Mouse (Mus musculus): ENCODE data around the gene Zfp683.

The Zfp683 gene

DNA sequence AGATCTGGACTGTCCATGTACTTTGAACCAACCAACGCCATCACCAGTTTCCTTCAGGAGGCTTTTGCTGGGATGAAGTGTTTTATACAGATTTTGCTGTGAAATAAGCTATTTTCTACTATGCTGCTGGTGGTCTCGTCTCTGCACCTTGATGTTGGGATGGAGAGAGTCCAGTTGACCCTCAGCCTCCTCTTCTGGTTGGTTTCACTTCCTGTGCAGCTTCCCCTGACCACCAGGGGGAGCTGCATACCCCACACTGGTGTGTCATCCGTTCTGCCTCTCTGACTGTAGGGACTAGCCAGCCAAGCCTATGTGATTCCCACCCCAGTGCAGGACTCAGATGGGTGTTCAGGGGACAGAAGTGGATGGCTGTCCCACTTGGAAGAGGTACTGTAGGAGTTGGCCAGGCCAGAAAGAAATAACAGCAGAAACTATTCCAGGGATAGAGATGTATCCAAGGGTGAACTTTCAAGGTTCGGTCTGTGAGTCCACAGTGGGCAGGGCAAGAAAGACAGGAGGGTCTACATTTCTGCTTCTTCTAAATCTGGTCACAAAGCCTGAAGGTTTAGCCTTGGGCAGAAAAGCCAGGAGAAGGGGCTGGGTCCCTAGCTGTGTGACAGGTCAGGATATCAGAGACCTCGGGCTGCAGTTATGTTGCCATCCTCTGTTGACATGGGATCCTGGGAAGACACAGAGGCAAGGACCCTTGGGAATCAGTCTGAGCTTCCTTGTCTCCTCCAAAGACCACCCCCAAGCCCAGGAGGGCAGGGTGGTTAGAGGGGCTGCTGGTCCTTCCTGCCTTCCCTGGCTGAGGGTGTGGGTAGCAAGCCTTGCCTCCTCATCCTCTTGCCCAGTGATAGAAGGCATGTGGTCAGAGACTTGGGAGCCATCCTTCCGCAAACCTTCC lies 39.0 kb downstream of the Zfp683 start:
- peak; percentile 45 for DNase-seq (ENCODE audit: low spot score)

DNA sequence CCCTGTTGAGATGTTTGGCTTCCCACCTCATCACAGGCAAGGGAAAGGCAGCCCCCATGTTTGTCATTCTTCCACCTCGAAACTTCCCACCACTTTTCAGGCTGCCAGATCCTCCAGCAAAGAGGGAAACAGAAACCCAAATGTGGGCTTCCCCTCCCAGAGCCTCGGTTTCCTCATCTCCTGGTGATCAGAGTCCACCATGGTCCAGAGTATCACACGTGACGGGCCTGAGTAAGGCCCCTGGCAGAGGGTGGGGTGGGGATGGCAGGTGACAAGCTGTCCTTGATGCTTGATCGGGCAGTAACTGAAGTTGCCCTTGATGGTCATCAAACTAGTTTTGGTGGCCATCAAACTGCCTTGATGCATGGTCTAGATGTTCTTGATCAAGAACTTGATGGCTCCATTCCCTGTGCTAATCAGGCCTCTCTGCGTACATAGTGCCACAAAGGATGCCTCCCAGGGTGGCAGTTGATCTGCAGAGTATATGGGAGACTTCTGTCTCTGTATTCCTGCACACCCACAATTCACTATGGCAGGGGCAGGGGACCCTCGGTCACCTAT lies 40.4 kb downstream of the Zfp683 start:
- DNase-seq (ENCODE audit: low spot score), result no peak

DNA sequence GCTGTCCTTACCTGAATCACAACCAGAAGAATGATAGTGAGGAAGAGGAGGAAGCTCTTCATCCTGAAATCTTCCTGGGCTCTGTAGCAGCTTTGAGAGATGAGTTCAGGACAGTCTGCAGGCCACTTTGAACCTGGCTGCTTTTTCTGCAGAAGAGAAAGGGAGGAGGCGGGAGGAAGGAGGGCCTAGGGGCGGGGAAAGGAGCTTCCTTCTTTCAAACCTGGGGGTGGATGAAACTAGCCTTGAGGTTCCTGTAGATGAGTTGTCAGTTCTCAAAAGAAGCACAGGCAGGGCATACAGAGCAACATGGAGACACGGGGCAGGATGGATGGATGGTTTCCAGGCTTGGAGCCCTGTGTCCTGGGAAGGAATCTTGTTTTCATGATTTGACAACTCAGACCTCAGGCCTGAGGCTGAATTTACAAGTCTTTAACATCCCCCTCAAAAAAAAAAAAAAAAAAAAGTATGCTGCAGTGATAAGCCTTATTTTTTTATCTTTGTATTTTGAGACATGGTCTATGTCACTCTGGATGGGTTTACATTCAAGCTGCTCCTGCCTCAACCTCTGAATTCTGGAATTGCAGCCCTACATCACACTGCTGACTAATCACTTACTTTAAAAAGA lies 41.4 kb downstream of the Zfp683 start, which contains the start of gene Cd52:
TSS of gene Cd52 (minus strand) at position 160 of the 625 bp plus-strand sequence.
- no peak for DNase-seq (ENCODE audit: low spot score)

DNA sequence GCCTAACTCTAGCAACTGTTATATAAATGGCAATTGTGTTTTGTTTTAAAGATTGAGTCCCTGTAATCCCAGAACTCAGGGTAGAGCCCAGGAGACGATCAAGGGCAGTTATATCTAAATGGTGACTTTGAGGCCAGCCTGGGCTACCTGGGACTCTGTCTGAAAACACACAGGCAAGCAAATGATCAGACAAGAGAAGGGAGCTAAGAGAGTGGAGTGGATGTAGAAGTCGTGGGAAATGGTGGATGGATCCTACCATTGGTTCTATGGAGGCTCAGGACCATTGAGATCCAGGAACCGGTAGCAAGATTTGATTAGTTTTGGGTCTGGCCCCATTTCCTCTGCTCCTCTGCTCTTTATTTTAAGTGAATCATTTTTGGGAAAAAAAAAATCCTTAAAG lies 42.5 kb downstream of the Zfp683 start:
- DNase-seq (ENCODE audit: low spot score), result no peak

DNA sequence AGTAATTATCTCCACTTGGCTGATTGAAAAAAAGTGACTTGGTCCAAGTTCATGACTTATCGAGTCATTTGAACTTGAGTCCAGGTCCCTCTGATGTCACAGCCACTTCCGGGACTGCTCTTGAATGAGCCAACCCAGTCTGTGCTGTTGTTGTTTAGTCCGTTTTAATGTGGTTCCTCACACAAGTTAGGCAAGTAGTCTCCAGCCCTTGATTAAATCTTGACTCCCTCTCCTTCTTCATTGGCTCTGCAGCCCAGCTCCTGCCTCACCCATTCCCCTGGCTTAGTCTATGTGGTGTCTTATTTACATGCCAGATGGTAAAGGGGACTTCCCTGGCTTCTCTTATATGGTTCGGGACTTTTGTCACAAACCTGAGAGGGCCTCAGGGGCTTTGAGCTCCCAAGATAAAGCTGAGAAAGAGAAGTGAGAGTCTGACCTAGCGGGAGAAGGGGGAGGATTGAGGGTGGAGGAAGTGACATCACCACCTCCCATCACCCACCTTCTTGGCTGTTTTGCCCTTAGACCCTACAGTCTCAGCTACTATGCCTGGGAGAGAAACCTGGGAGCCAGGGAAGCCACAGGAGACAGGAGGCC lies 43.5 kb downstream of the Zfp683 start:
- no peak for DNase-seq (ENCODE audit: low spot score)

DNA sequence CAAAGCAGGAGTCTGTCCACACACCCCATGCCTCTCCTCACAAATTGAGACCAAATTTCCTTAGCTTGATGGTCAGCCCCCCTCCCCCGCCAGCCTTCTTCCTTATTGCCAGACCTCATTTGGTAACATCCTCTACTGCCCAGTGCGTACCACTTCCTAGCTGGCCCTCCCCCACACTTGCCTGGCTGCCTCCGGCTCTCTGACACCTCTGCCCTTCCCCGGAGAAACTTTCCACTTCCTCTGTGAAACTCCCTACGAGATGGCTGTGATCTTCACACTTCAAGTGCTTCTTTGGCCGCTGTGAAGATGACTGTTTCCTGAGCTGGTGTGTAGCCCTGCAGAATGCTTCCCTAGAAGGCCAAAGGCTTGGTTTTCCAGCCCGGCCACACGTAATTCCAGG lies 45.0 kb downstream of the Zfp683 start:
- DNase-seq (ENCODE audit: low spot score), result no peak

DNA sequence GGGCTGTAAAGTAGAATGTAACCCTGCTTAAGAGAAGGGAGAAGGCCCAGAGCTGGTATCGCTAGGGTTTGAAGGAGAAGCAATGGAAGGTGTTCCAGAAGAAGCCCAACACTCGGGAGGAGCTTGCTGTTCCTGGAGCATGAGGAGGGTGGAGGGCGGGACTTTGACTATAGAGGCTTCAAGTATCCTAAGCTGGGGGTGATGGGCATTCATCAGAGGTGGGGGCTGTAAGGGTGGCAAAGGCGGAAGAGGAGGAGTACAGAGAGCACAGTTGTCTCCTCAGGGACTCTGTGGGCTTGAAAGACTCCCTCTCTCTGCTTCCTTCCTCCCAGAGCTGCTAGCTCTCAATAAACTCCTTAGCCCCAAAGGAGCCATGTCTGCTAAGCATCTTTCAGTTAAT lies 46.6 kb downstream of the Zfp683 start:
- DNase-seq (ENCODE audit: low spot score), result no peak

DNA sequence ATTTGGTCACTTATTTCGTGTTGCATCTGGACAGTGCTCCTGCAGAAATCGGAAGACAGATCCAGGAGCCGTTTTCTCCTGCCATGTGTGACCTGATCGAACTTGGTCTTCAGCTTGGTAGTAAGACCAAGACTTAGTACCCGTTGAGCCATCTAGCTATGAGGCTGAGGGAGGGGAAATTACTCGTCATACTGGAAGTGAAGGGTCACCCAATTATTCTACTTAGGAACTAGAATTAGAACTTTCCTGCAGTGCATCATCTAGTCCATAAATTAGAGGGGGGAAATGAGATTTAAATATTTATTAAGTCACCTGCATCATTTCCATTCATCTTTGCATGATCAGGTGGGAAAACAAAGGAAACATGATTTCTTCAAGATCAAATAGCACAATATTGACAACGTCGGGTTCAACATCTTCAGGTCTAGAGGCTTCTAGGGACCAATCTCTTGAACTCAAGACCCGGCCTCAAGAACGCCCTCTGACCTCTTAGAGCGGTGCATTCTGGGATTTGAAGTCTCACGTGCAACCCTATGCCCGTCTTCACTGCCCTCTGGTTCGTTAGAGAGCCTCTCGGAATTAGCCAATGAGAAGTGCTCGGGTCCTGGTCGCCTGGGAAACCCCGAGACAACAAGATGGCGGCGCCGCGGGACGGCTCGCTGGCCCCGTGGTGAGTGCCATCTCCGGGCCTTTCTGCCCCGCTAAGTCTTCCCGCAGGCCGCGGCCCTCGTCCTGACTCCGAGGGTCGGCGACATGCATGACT lies 48.5 kb downstream of the Zfp683 start, which contains the start of gene Ubxn11:
TSS of gene Ubxn11 (plus strand) at position 592 of the 763 bp plus-strand sequence.
- DNase-seq (ENCODE audit: low spot score), result peak; percentile 83

DNA sequence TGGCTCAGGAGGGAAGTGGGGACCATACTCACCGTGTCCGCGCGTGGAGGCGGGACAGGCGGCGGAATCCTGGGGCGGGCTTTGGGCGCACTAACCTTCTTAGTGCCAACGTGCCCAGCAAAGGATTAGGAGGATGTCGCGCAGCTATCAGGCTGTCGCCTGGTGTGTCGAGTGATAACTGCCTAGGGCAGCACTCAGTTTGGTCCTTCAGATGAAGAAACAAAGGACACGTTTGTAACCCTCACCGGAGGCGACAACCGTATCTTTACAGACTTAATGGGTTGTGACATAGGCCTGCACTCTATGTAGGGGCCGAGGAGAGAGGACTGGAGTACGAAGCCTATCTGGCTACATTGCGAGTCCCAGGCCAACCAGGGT lies 49.1 kb downstream of the Zfp683 start:
- no peak for DNase-seq (ENCODE audit: low spot score)

DNA sequence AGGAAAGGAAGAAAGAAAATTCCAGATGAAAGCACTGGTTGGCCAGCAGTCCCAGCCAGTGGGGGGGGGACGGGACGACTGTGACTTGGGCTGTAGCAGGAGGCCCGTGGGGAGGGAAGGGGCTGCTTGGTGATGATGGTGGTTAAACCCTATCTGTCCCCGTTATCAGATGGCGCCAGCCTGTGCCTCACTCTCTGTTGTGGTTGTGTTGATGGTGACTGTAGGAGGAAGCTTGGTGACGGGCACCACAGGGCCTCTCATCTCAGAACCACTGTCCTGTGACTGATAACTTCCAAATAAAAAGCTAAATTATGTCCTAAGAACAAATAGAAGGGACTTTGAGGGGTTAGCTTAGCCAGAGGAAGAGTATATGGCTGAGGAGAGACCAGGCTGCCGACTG lies 52.5 kb downstream of the Zfp683 start:
- DNase-seq (ENCODE audit: low spot score), result no peak

DNA sequence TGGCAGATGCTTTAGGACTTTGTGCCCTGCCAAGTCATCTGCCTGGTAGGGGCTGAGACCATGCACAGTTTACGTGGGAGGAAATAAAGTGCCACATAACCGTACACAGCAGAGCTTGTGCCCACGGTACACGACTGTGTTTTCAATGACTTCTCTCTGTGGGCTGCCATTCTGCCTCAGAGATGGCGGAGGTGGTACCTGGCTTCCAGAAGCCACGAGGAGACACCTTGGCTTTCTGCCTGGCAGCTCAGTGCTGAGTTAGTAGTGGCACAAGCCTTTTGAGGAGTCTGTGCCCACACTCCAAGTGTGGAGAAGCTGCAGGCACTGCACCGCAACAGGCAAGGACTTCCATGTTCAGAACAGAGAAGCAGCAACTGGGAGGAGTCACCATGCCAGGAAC lies 54.1 kb downstream of the Zfp683 start:
- no peak for DNase-seq (ENCODE audit: low spot score)

DNA sequence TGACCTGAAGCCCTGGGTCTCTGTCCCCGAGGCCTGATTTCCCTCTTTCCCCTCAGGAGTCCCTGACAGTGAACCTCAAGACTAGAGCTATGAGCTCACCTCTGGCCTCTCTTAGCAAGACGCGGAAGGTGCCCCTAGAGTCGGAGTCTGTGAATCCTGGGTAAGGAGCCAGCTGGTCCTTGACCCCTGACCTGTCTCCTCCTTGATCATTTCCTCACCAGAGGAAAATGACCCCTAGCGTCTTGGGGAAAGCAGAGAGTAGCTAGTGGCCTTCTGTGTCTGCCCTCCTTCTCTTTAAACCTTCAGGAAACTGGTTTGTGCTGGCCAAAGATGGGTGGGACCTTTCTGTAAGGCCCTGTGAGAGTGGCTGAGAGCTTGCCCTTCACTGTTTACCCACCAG lies 54.6 kb downstream of the Zfp683 start:
- DNase-seq (ENCODE audit: low spot score), result no peak

Data from ovary, postnatal 36 days (tissue).